Mouse (Mus musculus): ENCODE results near the gene Tor2a.

Tor2a gene

DNA sequence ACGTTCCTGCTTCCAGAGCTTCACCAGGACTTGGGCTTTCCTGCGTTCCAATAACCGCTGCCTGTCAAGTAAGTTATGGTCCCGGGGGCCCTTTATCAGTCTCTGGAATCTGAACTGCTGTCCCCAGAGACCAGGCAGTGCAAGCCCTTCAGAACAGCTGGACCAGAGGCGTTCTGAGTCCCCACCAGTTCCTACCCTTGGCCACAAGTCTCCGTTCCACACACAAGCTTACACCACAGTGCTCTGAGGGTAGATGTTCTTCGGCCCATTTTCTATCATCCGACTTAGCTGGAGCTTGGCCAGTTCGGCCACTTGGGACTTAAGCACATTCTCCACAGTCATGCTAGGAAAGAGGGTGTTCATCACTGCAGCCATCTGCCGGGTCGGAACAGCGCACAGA lies 10.2 kb downstream of the Tor2a start:
- no peak for DNase-seq

DNA sequence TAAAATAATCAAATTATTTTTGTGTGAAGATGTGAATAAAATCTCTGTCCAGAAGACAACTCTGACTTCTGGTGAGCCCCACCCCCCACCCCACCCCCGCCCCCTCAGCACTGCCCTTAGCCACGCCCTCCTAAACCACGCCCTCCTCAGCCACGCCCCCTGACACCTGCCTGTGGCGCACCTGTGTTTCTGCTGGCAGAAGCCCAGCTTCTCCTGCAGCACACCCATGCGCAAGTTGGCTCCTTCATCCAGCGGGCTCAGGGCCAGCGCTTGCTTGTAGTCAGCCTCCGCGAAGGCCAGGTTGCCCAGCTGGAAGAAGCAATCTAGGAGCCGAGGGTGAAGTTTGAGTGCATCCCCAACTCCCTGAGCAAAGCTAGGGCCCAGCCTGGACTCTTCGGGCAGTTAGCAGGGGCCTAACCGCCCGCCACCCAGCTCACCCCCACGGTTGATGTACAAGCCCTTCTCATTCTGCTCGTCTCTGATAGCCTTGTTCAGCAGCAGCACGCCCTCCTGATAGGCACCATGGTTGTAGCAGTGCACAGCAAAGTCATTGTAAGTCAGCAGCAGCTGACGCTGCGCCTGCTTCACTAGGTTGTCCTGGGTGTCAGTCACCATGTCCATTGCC lies 11.7 kb downstream of the Tor2a start:
- DNase-seq, result peak; percentile 27

DNA sequence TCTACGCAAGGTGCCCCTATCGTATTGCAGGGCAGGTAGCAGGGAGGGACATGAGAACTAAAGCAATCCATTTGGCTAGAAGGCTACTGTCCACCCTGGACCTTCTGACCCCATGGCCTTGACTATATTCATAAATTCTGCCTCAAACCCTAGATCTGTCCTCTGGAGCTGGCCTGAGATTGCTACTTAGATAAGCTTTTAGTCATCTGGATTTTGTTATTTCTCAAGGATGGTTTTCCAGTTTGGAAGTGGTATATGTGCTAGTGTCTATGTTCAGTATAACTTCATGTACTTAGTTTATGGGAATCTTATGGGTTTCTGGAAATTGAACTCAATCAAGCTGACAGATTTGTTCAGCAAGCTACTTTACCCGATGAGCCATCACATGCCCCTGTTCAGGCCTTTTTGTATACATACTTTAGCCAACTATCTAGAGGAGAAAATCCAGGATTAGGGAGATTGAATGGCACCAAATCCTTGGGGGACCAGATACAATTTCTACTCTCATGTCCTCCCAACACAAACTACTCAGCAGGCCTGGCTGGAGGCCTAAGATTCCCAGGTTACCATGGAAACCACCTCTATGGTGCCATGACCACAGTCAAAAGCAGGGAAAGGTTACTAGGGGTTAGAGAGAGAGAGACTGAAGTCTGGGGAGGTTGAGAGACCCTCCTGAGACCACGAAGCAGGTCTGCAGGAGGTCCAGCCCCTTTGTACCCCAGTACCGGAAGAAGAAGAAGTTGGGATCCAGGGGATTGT lies 12.5 kb downstream of the Tor2a start:
- no peak for DNase-seq

DNA sequence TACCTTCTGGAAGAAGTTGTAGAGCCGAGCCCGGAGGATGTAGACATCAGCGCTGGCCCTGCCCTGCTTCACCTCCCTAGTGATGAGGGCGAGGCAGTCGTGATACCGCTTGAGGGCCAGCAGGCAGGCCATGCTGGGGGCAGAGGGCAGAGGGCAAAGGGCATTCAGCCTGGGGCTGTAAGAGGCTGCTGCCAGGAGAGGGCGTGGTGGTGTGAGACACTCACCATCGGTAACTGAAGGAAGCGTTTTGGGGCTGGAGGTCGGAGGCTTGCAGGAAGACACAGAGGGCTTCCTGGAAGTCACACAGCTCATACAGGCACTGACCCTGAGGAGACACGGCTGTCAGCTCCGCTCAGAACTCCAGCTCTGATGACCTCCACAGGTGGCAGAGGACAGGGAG lies 14.9 kb downstream of the Tor2a start:
- DNase-seq, result peak; percentile 28

DNA sequence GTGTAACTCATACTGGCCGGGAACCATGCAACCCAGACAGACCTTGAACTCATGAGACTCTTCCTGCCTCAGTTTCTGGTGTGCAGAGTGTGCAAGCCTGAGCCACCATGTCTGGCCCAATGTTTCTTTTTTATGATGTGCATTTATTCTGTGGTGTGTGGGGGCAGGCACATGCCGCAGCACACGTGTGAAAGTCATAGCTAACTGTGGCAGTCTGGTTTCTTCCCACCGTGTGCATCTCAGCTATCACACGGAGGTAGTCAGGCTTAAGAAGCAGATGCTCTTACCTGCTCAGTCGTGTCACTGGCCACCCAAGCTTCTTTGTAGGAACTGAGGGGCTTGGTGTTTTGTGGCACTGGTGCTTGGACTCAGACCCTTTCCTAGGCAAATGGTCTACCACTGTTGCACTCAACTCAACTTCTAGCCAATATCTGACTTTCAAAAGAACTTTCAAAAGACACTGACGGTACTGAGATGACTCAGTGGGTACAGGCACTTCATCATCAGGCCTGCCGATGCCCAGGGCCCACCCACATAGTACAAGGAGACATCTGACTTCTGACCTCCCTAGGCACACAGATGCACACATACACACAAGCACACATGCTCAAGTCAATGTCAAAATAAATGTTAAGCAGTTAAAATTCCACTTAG lies 15.7 kb downstream of the Tor2a start:
- DNase-seq, result no peak

DNA sequence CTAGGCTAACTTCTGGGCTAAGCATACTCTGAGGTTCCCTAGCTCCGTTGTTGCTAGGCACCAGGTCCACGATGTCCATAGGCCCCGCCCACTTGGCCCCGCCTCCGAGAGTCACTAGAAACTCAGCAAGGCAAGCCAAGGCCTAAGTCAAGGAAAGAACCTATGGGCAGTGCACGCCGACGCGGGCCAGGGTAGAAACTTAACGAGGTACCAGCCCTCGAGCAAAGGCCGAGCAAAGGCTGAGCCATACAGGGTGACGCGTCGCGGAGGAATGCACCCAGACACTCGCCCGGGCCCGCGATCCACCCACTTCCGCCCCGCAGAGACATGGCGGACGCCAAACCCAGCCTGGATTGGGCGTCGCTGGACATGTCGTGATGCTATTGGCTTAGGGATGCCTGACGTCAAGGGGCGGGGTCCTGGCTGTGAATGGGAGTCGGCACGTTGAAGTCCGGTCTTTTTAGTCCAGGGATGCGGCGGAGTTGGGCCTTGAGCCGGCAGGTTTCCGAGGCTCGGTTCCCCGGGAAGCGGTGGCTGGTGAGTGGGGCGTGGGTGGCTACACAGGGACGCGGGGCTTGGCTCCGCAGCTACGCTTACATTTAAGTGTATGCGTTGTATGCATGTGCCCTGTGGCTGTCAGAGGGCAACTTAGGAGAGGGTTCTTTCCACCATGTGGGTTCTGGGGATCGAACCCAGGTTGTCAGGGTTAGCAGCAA lies 18.5 kb downstream of the Tor2a start, which contains the start of the genes Ttc16 and Ptrh1:
TSS of gene Ttc16 (minus strand) at position 275 of the 716 bp plus-strand sequence.
TSS of gene Ptrh1 (plus strand) at position 428 of the 716 bp plus-strand sequence.
- peak; percentile 97 for DNase-seq

DNA sequence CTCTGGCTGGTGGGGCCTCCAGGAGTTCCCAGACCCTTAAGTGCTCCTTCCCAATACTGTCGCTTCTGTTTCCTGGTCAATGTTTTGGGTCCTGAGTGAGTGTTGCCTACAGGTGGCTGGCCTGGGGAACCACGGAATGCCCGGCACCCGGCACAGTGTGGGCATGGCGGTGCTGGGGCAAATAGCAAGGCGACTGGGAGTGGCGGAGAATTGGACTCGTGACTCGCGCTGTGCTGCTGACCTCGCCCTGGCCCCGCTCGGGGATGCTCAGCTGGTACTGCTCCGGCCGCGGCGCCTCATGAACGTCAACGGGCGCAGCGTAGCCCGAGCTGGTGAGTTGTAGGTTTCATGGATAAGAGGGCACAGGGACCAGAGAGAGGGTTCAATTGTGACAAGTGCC lies 19.2 kb downstream of the Tor2a start:
- DNase-seq, result peak; percentile 23

DNA sequence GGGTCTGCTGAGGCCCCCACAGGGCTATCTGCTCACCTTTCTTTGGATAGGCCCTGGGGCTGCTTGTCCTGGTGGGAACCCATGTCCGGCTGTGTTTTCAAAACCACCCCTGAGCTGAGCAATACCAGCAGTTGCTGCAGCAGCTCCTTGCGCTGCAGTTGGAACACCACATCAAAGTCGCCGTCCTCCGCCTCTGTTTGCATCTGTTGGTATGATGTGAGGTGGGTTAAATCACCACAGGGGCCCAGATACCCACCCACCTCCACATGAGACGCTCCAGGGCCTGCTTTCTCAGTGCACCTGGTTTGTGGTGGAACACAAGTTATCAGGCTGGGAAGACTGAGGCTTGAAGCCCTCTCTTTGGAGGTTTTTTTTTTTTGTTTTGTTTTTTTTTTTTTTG lies 21.0 kb downstream of the Tor2a start:
- peak; percentile 89 for DNase-seq

DNA sequence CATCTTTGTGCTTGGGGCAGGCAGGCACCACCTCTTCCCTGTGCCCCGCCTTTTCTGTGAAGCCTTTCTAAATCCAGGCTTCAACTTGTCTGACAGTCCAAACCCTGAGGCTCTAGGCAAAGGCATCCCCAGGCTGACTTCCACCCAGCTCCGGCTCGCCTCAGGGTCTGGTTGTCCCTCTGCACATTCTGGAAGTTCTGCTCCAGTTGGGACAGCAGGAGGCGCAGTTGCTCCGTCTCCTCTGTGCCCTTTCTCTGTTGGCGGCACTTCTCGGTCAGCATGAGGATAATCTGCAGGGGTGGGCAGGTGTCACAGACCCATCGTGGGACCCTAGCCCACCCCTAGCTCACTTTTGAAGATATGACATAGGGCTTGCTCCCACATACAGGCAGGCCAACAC lies 22.1 kb downstream of the Tor2a start:
- peak; percentile 72 for DNase-seq

DNA sequence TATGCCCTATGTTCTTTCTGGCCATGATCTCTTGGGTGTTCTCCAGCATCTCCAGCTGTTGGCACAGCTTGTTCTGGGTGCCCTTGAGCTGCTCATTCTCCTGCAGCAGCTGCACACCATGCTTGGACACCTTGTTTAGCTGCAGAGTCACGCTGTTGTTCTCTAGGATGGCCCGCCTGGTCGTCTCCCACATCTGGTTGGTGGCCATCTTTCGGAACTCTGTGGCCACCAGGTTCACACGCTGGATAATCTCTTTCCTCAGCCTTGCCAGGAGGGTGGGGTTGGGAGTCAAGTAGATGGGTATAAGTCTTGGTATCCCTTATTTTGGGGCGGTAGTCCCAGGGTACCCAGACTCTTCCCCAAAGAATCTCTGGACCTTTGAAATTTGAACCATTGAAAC lies 22.7 kb downstream of the Tor2a start:
- no peak for DNase-seq

DNA sequence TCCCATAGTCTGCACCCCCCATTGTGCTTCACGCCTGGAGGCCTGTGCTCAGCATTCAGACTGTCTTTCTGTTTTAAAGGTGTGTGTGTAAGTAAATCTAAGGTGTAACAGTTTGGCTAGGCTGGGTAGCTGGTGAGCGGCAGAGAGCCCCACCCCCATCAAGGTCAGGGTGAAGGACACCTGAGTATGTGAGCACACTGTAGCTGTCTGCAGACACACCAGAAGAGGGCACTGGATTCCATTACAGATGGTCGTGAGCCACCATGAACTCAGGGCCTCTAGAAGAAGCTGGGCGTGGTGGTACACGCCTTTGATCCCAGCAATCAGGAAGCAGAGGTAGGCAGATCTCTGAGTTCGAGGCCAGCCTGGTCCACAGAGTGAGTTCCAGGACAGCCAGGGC lies 24.7 kb downstream of the Tor2a start:
- DNase-seq, result no peak

DNA sequence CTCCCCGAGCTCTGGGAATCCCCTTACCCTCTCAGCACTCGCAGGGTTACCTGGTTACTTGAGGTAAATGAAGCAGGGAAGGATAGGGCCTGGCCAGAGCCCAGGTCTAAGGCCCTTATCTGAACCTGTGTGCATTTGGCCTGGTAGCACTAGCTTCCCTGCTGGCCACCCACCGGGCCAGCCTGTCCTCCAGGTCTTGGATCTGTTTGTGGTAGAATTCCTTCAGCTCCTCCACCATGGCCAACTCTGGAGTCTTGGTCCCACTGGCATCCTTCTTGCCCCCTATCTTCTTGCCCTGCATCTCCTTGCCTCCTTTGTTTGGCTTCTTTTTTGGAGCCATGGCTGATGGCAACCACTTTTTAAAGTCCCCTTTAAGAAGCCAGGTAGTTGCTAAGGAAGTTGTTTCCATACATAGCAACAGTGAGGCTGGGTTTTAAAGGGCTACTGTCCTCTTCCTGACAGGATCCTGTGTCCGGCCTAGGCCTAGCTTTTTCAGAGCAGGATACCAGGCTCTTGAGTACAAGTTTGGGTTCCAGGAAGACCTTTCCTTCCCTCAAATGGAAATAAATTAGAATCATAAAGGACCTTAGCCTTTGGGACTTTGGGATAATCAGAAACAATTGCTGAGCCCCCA lies 27.1 kb downstream of the Tor2a start, which contains the start of gene Cfap157:
TSS of gene Cfap157 (minus strand) at position 381 of the 634 bp plus-strand sequence.
- no peak for DNase-seq

DNA sequence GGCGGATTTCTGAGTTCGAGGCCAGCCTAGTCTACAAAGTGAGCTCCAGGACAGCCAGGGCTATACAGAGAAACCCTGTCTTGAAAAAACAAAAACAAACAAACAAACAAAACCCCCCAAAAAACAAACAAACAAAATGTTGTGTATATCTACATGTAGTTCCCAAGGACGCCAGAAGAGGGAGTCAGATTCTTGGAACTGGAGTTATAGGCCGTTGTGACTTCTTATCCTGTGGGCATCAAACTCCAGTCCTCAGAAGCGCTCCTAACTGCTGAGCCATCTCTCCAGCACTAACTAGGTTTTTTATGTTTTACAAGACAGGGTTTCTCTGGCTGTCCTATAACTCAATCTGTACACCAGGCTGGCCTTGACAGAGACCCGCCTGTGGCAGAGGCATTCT lies 30.1 kb downstream of the Tor2a start:
- no peak for DNase-seq

DNA sequence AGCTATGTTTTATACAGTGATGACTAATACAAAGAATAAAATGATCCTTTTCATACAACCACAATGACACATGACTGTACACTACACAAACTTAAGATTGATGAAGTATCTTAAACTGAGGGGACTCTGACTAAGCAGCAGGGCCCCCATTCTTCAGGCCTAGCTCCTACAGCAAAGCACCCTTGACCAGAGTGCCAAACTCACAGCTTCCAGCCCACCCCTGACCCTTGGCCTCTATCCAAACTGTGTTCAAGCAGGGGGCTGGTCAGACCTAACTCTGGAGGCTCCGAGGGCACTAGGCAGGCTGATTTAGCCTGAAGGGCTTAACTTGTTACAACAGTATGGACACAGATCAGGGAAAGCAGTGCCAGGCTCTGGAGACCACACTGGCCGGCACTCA lies 31.5 kb downstream of the Tor2a start:
- no peak for DNase-seq

DNA sequence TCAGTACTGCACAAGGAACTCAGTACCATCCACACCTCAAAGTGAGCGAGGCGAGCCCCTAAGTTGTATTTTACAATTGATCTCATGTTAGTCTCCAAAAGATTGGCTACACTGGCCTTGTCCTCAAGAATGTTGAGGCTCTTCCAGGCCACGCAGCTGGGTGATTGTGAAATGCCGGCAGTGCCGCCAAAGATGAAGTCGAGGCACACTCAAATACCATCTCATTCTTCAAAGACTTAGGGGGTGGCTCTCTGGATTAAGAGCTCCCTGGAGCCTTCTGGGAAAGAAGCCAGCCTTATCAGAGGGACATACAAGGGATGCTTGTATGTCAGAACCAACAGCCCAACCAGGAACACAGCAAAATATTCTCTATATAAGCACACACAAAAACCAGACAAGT lies 34.3 kb downstream of the Tor2a start:
- no peak for DNase-seq

DNA sequence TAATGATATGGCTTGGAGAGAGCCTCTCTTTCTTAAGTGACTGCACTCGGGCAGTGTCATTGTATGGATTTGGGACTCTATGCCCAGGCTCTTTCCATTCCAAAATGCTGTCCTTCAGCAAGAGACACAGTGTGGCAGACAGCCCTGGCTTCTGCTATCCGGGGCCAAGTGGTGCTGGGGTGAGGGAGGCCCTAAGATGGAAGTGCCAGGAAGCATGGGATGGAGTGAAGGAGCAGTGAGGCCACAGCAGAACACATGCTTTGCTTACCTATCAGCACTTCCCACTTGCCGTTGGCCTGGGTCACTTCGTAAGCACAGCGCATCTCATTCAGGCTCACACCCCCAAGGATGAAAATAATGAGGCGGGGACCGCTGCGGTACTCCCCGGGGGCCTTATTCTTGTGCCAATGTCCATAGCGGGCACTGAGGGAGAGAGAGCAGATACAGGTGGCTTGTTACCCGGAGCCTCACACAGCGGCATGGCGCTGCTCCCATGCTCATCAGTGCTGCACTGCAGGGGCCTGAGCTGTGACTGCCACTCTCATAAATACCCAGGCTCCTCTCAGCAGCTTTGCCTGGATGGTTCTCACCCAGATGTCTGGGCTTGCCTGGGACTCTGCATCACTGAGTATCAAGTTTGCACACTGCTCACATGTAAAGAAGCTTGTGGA lies 38.8 kb downstream of the Tor2a start:
- no peak for DNase-seq

DNA sequence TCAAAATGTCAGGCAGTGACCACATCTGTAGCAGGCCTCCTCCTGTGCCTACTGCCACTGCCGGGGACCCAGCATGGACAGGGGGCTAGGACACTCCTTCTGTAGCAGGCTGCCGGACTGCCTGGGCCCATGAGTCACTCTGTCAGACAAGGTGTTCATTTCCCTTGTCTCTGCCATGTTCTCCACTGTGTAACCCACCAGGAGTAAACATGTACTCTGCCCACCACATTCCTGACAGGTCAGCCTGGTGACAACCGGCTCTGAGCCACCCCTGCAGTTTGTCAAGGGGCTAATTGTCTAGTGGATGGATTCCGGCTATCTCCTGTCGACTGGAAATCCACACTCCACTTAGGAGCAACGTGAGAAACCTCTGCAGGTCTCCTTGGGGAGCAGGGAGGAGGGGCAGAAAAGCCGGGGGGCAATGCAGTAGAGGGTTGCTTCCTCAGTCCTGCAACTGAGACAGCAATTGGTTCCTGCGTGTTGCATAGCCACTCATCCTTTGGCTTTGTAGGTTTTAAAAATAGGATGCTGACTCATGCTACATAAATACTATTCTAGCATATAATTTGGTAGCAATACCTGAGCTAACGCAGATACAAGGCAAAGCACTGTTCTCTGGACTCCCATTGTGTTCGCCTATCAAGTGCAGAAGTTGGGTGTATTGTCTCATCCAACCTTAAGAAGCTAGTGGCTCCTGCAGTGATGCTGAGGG lies 41.4 kb downstream of the Tor2a start:
- no peak for DNase-seq

DNA sequence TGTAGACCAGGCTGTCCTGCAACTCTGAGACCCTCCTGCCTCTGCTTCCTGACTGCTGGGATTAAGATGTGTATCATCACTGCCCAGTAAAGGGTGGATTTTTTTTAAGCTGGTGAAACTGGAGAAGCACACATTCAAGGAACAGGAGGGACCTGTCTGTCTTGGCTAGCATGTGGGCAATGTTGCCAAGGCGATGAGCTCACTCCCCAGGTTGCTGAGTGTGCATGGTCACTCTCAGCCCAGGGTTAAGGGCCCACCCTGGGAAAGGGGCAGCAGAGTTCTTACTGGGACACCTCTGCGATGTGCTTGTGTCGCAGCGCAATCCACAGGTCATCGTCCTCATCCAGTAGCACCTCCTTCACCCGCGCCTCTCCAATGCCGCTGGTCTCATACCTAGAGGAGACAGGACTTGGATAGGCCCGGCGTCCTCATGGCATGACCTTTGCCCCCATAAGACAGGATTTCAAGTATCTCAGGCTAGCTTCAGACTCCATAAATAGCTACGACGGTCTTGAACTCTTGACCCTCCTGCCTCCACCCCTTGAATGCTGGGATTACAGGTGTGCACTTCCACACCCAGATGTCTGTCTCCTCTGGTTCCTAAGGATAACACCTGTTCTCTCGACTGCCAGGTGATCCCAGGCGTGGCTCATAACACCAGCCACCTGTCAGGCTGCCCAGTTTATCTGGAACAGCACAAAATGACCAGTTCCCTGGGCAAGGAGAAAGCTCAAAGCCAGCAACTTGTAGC lies 52.0 kb downstream of the Tor2a start:
- DNase-seq, result no peak

Data from thymus, postnatal 25 days (tissue).